Mouse (Mus musculus) cerebellum, postnatal 36 days (tissue): ENCODE results near the gene Cckar.
"Not testable (repeated sequence)": the region's sequence is repeated elsewhere in the genome, so short reads cannot be mapped to it uniquely, and the experiment has no call there.

Source experiments
- DNase-seq, 2 experiments: peaks; one replicate each; pipeline ENCODE4 v3.0.0; 2021 to 2022; ENCODE audit warnings: mixed read lengths in 2 of 2

Gene Cckar

GRCm38 (mm10) chr5:53707235-53708177, at the start of gene Cckar:
Gene Cckar (minus strand): TSS chr5:53707705.
- no peak for DNase-seq

- DNase-seq = no peak
Measured at GRCm38 (mm10) chr5:53744061-53744460, 36.6 kb upstream of the Cckar start.

GRCm38 (mm10) chr5:53732933-53733332, 25.4 kb upstream of the Cckar start:
- DNase-seq = no peak

- DNase-seq = no peak
Measured at GRCm38 (mm10) chr5:53727606-53728005, 20.1 kb upstream of the Cckar start.

- no peak for DNase-seq
Measured at GRCm38 (mm10) chr5:53726011-53726410, 18.5 kb upstream of the Cckar start.

- DNase-seq = no peak
Measured at GRCm38 (mm10) chr5:53716462-53716861, 9.0 kb upstream of the Cckar start.

- no peak for DNase-seq
Measured at GRCm38 (mm10) chr5:53711277-53711676, 3.8 kb upstream of the Cckar start.

GRCm38 (mm10) chr5:53708191-53708590, 686 bp upstream of the Cckar start:
- no peak for DNase-seq

GRCm38 (mm10) chr5:53702686-53703085, 4.8 kb downstream of the Cckar start:
- DNase-seq = no peak

- no peak for DNase-seq
Measured at GRCm38 (mm10) chr5:53697794-53698193, 9.7 kb downstream of the Cckar start.

GRCm38 (mm10) chr5:53696701-53697100, 10.8 kb downstream of the Cckar start:
- DNase-seq = no peak

- DNase-seq = no peak
Measured at GRCm38 (mm10) chr5:53692662-53693061, 14.8 kb downstream of the Cckar start.

- no peak for DNase-seq
Measured at GRCm38 (mm10) chr5:53692100-53692499, 15.4 kb downstream of the Cckar start.

- no peak for DNase-seq
Measured at GRCm38 (mm10) chr5:53691577-53691976, 15.9 kb downstream of the Cckar start.

- no peak for DNase-seq
Measured at GRCm38 (mm10) chr5:53688326-53688725, 19.2 kb downstream of the Cckar start.

- no peak for DNase-seq
Measured at GRCm38 (mm10) chr5:53686379-53686778, 21.1 kb downstream of the Cckar start.

GRCm38 (mm10) chr5:53685623-53686022, 21.9 kb downstream of the Cckar start:
- no peak for DNase-seq

GRCm38 (mm10) chr5:53684417-53684816, 23.1 kb downstream of the Cckar start:
- no peak for DNase-seq

- no peak for DNase-seq
Measured at GRCm38 (mm10) chr5:53683916-53684315, 23.6 kb downstream of the Cckar start.

- DNase-seq = no peak
Measured at GRCm38 (mm10) chr5:53679651-53680050, 27.9 kb downstream of the Cckar start.

- DNase-seq = no peak
Measured at GRCm38 (mm10) chr5:53678036-53678767, 29.3 kb downstream of the Cckar start.

- DNase-seq = no peak
Measured at GRCm38 (mm10) chr5:53676671-53677070, 30.8 kb downstream of the Cckar start.

- DNase-seq = not testable (repeated sequence)
Measured at GRCm38 (mm10) chr5:53673493-53674150, 33.9 kb downstream of the Cckar start.
